Mouse (Mus musculus) right cerebral cortex, adult 18-20 months (tissue): ENCODE data around the gene Thnsl1.
"Not testable (repeated sequence)": the region's sequence is repeated elsewhere in the genome, so short reads cannot be mapped to it uniquely, and the experiment has no call there.

Experiments
- DNase-seq: peaks from one replicate; pipeline ENCODE4 v3.0.0; 2022; ENCODE audit warnings: mixed read lengths

The Thnsl1 gene

DNA sequence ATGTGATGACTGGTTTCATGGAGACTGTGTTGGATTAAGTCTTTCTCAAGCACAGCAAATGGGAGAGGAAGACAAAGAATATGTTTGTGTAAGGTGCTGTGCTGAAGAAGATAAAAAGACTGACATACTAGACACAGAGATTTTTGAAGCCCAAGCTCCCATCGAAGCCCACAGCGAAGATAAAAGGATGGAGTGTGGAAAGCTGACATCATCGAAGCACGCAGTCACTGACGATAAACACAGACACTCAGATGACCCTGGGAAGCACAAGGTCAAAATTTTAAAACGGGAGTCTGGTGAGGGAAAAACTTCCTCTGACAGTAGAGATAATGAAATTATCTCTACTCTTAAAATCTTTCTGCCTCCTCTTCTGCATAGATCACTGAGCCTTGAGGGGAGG is 38.6 kb downstream of the Thnsl1 start:
- not testable (repeated sequence) for DNase-seq

DNA sequence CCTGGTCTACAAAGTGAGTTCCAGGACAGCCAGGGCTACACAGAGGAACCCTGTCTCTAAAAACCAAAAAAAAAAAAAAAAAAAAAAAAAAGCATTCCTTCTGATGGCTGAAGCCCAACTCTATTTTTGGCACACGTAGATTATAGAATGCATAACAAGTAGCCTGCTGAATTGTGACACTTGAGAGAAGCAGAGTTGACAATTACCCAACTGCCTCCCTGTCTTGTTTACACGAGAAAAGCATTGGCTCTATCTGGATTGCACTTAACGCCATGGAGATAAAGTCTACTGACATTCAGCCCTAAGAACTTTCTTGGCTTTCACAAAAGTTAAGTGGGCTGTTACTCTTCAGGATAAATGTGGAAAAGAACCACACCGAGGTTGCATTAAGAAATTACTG is 39.5 kb downstream of the Thnsl1 start:
- no peak for DNase-seq

DNA sequence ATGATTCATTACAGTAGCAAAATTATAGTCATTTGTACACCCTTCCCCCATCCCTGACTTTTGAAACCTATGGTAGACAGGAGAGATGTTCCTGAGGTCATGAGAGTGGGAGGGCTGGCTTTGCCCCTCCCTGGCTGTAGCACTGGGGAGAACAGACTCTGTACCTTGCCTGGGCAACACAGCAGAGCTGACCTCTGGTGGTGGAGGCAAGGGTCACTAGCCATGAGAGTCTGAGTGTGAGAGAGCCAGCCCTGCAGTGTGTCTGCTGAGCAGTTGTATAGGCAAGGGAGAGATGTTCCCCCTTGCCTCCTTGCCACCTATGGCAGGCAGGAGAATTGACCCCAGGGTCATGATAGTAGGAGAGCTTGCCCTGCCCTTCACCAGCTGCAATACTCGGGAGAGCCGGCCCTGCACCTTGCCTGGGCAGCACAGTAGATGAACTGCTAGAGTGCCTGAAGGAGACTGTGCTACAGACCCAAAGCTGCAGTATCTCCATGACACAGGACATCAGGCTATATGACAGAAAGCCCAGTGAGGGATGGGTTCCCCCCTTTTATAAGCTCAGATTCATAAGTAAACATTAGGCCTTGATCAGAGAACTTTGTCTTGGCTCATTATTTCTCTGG is 40.1 kb downstream of the Thnsl1 start:
- no peak for DNase-seq

DNA sequence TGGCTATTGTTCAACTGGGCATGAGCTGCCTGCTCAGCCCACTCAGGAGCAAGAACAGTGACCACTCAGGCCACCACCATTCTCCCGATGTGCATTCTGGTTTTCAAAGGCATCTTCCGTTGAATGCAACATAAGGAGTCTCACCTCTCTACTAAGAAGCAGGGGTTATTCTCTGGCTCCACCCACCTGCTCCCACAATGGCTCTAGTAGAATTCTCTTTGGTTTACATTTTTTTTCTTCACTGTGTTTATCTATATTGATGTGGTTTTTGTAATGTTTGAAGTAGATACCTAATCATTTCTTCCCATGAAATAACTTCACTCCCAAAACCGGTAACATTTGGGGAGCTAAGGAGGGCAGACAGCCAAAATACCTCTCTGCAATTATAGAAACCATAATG is 48.1 kb downstream of the Thnsl1 start:
- DNase-seq, result no peak

DNA sequence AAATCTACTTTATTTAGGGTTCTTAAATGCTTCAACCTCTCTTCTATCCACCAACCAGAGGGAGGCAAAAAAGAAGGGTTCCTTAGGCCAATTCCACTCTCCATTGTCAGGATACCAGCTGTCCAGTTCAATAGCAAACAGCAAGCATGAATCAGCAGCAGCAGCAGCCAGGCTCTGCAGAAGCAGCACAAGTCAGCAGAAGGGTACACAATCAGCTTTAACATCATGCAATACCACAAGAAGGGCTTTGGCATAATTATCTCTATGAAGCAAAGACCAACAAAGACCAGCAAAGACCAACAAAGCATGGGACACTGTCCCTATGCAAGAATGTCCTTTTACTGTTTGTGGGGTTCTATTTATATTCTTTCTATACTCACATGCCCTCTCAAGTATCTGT is 48.8 kb downstream of the Thnsl1 start:
- no peak for DNase-seq

DNA sequence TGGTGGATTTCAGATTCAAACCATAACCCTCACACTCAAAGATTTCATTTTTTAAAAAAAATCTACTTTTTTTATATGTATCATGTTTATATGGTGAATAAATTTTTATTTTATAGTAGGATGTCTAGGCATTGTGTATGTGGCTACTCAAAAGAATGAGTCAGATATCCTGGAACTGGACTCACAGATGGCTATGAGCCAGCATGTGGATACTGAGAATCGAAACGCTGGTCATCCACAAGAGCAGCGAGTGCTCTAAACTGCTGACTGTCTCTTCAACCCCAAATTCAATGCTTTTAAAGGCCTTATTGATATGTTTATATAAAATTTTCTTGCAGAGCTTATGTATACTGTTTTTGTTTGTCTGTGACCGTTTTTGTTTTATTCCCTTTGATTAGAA is 52.8 kb downstream of the Thnsl1 start:
- DNase-seq, result no peak

DNA sequence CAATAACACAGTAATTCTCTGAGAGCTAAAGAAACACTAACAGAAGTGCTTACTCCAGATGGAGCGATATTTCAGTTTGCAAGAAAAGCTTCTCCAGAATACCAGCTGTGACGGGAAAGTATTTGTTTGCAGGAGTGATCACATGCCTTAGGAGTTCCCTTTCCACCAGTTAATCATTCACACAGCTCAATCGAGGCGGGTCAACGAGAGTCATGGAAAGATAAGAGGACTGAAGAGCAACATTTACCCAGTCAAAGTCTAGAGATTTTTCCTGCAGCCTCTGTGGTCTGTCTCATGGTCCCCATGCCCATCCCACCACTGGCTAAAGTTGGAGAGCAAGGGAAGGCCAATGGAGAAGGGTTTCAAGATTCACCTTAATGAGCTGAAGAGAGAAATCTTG is 53.6 kb downstream of the Thnsl1 start:
- no peak for DNase-seq

DNA sequence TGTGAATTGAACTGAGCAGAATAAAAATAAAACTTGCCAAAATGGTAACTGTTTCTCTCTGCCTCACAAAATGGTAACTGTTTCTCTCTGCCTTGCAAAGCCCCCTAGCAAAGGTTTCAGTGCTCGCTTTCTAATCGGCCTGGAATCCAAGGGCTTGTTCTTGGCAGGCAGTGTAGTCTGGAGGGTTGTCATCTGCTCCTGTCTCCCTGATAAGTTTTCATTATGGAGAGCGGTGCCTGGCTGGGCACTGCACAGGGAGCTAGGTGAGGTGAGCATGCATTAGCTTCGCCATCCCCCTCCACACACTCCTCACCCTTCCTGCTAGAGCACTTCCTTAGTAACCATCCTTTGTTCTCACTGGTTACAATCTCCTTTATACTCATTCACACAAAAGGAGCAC is 54.5 kb downstream of the Thnsl1 start:
- no peak for DNase-seq

DNA sequence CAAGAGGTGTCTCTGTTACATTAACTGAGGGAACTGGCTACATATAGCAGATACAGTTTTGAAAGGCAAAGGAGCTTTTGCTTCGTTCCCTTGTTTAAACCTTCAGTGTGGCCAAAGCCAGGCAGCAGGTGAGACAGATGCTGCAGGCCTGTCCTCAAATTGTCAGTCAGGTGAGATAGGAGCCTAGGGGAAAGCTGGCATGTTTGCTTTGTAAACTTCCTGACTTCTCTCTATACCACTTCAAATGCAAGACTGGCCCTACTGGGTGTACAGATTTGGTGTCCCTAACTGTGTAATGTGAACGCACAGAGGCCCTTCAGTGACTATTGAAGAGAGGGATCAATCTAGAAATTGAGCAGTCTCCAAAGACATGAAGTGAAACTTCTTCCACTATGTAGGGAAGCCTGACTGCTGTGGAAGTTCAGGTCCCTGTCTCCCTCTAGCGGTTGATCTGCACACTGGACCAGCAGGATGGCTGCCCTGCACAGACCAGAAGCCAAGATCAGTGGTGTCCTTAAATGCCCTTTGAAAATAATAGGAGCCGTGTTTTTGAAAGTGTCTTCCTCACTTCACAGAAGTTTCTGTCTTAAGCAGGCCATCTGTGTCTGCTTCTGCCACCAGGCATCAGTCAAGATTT is 56.0 kb downstream of the Thnsl1 start:
- DNase-seq, result peak; percentile 48

DNA sequence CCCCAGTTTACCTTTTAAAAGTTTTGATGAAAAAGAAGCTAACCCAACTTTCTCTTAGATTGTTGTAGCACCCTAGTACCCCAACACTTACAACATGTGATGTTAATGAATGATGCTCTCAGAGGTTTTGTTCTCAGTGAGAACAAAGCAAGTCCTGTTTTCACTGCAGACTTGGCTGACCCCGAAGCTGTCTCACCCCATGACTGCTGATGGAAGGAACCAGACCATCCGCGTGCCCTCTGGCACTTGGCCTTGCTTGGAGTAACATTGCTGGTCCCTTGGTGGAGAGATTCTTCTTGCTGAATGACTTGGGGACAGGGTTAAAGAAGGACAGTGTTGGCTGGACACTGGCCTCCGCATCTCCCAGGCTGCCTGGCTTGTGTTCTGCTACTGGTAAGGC is 58.5 kb downstream of the Thnsl1 start:
- no peak for DNase-seq
